Mouse (Mus musculus) liver, embryonic 15.5 days (tissue): ENCODE data around the gene Jtb. TPM values are rescaled to one million over a fixed set of nuclear protein-coding genes. Genes with fewer than 3 reads are reported as not detected.

Experiments
- ATAC-seq: fragments of 200-750 bp; cut with Nextera tagmentation; 2 replicates; pipeline ENCODE4 v1.8.0; 2017; ENCODE audit warnings: moderate number of reproducible peaks, mild to moderate bottlenecking, moderate library complexity; ENCODE audit not compliant: insufficient read depth
- H3K27ac ChIP-seq: fragments of 300-500 bp; sonication (generic); replicated peaks from 2 replicates; pipeline ENCODE4 v1.5.1; 2015; ENCODE audit warnings: mild to moderate bottlenecking, inconsistent platforms
- H3K27me3 ChIP-seq: fragments of 300-500 bp; sonication (generic); 2 replicates; pipeline ENCODE4 v1.6.1; 2015; ENCODE audit warnings: mild to moderate bottlenecking, inconsistent platforms
- H3K36me3 ChIP-seq: fragments of 300-500 bp; sonication (generic); replicated peaks from 2 replicates; pipeline ENCODE4 v1.6.1; 2015; ENCODE audit warnings: moderate library complexity, mild to moderate bottlenecking, inconsistent platforms
- H3K4me1 ChIP-seq: fragments of 300-500 bp; sonication (generic); replicated peaks from 2 replicates; pipeline ENCODE4 v1.6.1; 2015; ENCODE audit warnings: inconsistent platforms
- H3K4me2 ChIP-seq: fragments of 300-500 bp; sonication (generic); 2 replicates; pipeline ENCODE4 v1.6.1; 2015; ENCODE audit warnings: moderate library complexity, mild to moderate bottlenecking, inconsistent platforms
- H3K4me3 ChIP-seq: fragments of 300-500 bp; sonication (generic); replicated peaks from 2 replicates; pipeline ENCODE4 v1.5.1; 2015; ENCODE audit warnings: mild to moderate bottlenecking, inconsistent platforms
- H3K9ac ChIP-seq: fragments of 300-500 bp; sonication (generic); 2 replicates; pipeline ENCODE4 v1.6.1; 2015; ENCODE audit warnings: moderate library complexity, mild to moderate bottlenecking, inconsistent platforms
- H3K9me3 ChIP-seq: fragments of 300-500 bp; sonication (generic); replicated peaks from 2 replicates; pipeline ENCODE4 v1.6.1; 2016; ENCODE audit warnings: inconsistent platforms
- WGBS: fragments of 180-500 bp; shearing (Covaris S2); methylation state at CpG from one replicate; pipeline ENCODE4 v1.1.7; 2015; ENCODE audit warnings: mixed read lengths; ENCODE audit not compliant: insufficient replicate concordance; 5-methylcytosine and 5-hydroxymethylcytosine counted together
- polyA plus RNA-seq: library from polyadenylated mRNA; unstranded; fragments of >200 nt; fragmentation: Nextera tagmentation; extraction: Ambion mirVana; gene quantifications from 2 replicates; pipeline ENCODE4 v1.2.1, GENCODE M21; 2015

The Jtb gene
- polyA plus RNA-seq, 1 experiment from 2014 or later: 42.7 TPM

DNA sequence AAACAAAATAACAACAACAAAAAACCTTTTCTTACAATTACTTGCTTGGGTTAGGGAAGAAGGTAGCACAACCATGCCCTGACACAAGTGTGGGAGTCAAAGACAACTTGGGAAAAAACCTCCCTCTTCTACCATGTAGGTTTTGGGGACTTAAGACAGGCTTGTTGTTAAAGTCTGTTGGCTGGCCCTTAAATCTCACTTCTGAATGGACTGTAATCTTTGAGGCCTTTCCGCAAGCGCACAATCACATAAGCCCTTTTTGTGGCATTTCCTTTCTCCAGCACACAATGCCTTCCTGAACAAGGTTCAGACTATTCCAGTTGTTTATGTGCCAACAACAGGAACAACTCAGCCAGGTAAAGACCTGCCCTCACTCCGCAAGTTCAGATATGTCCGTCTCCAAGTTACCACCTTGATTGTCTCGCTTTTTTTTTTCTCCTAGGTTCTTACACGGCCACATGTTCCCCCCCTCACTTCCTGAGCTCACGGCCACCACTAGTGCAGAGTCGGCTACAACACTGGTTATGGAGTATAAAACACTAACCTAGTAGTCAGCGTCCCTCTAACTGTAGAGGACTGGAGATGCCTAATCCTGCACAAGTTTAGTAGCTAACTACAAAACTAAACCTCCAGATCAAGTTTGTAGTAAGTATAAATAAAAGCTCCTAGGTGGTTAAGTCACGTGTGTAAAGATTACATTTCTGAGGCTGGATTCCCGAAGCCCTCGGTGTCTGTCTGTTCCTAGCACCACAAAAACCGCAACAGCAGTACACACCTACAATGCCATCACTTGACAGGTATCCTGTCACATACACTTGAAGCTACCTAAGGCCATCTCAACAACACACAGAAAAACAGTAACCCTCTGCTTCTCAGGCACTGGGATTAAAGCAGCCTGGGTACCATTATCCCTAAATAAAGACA, 19.7 kb upstream of the Jtb start:
- Histone ChIP-seq H3K36me3 (peaks cover 56% of the 10 kb centered on the region), H3K4me2 (peak overlapping the region; percentile 87), H3K4me1 (peaks cover 33% of the 10 kb centered on the region), H3K27me3 (no peaks in the 10 kb centered on the region), H3K9me3 (no peaks in the 10 kb centered on the region), H3K9ac (peak overlapping the region; percentile 72), H3K4me3 (peak overlapping the region; percentile 70), H3K27ac (peak overlapping the region; percentile 24; the same call in 1 of the 2 replicates)
- ATAC-seq: no peak
- WGBS: 38% methylated on average over 13 of the region's 13 CpGs

DNA sequence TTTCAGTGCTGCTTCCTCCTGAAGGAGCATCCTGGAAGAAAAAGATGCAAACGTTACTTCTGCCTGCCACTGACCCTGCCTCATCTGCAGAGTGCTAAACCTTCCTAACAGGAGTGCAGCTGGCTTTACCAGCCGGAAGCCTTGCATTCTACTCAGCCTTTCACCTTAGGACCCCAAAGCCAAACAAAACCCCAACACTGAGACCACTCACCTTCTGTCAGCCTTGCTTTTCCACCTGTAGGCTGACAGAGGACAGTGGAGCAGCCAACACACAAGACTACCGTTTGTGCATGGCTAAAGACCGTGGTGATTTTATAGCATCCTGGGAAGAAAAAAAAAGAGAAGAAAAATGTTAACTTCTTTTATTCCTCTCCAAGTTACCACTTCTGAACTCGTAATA, 18.7 kb upstream of the Jtb start:
- WGBS: 3% methylated on average over 5 of the region's 5 CpGs
- ATAC-seq: no peak
- no peaks in the 10 kb centered on the region for H3K9me3 ChIP-seq
- H3K4me2 ChIP-seq: peak overlapping the region; percentile 87
- peak overlapping the region; percentile 70 for H3K4me3 ChIP-seq
- no peaks in the 10 kb centered on the region; the same call in 1 of the 2 replicates for H3K27me3 ChIP-seq
- H3K9ac ChIP-seq: peak overlapping the region; percentile 72
- peaks cover 49% of the 10 kb centered on the region for H3K36me3 ChIP-seq
- peak overlapping the region; percentile 89 for H3K27ac ChIP-seq
- H3K4me1 ChIP-seq: peaks cover 33% of the 10 kb centered on the region

DNA sequence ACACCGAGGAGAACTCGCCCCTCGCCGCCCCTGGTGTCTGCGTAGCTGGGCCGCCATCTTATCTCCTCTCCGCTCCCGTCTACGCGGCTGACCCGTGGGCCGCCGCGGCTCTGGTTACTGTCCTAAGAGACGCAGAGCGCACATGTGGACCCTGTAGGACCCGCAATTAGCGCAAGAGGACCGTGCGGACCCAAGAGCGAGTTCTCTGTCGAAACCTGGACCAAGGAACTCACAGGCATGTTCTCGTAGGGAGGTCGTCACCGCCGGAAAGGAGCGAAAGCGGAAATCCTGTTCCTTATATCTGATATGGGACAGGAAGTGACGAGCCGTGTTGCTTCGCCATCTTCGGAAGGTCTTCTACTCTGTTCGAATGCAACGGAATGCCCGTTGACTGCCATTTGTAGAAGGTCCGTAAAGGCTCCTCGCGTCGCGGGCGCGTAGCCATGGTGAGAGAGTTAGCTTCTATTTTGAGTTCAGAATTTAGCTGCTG, 18.0 kb upstream of the Jtb start, which contains the start of the genes Rps27 and Rab13:
TSS of gene Rps27 (minus strand) at position 275 of the 490 bp plus-strand sequence.
TSS of gene Rab13 (plus strand) at position 319 of the 490 bp plus-strand sequence.
- H3K4me3 ChIP-seq: peak within 1 kb of the TSS; percentile 70
- H3K27me3 ChIP-seq: no peaks in the 10 kb centered on the region; the same call in 1 of the 2 replicates
- H3K9ac ChIP-seq: peak within 1 kb of the TSS; percentile 72
- H3K4me1 ChIP-seq: peaks cover 33% of the 10 kb centered on the region
- ATAC-seq: peak; percentile 93
- peak within 1 kb of the TSS; percentile 89 for H3K27ac ChIP-seq
- H3K9me3 ChIP-seq: no peaks in the 10 kb centered on the region
- peak within 1 kb of the TSS; percentile 87 for H3K4me2 ChIP-seq
- WGBS: under 1% methylated on average over 42 of the region's 42 CpGs
- peaks cover 42% of the 10 kb centered on the region for H3K36me3 ChIP-seq

DNA sequence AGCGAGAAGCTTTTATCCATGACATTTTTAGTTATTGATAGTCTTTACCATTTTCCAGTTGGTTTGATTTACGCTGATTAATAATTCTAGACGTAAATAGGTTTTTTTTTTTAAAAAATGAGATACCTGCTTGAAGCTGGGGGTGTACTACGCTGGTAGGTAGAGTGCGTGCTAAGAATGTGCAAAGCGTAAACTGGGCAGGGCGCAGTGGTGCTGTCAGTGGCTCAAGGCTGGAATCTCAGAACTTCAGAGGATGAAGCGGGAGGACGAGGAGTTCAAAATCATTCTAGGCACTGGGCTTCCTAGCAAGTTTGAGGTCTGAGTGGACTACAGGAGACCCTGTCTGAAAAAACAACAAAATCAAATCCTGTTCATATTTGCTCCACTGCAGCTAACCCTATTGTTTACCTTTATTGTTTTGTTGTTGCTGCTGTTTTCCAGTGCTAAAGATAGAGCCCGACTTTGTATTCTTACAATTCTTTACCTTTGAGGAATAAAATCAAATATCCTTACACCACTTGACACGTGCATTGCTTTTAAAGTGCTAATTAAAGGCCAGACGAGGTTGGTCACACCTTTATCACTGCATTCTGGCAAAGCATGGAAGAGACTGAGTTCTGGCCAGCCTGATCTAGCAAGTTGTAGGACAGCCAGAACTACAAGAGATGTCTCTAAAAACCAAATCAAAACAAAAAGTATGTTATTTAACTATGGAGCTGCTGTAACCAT, 17.3 kb upstream of the Jtb start:
- Histone ChIP-seq H3K27me3 (no peaks in the 10 kb centered on the region; the same call in 1 of the 2 replicates), H3K4me3 (peak overlapping the region; percentile 70), H3K9me3 (no peaks in the 10 kb centered on the region), H3K27ac (peak overlapping the region; percentile 35; the same call in 1 of the 2 replicates), H3K4me1 (peaks cover 33% of the 10 kb centered on the region), H3K36me3 (peaks cover 35% of the 10 kb centered on the region), H3K9ac (peak overlapping the region; percentile 72; the same call in 1 of the 2 replicates), H3K4me2 (peak overlapping the region; percentile 87)
- 15% methylated on average over 12 of the region's 12 CpGs for WGBS
- 0 out of 2 replicates have a peak, but pooled peaks have one; percentile 32 for ATAC-seq

DNA sequence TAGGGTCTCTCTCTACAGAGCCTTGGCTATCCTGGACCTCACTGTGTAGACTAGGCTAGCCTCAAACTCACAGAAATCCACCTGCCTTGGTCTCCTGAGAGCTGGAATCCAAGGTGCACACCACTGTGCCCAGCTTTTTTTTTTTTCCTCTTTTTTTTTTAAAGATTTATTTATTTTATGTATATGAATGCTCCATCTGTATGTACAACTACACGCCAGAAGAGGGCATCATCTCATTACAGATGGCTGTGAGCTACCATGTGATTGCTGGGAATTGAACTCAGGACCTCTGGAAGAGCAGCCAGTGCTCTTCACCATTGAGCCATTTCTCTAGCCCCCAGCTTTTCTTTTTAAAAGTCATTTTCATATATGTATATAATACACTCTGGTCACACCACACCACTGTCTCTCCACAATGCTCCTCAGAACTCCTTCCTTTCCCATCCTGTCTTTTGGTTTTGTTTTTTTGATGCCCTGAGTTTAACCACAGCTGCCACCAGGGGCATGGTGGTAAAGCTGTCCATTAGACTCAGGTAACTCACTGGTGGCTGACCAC, 15.5 kb upstream of the Jtb start:
- H3K4me2 ChIP-seq: no peak overlapping the region
- 22% methylated on average over 1 of the region's 1 CpGs for WGBS

DNA sequence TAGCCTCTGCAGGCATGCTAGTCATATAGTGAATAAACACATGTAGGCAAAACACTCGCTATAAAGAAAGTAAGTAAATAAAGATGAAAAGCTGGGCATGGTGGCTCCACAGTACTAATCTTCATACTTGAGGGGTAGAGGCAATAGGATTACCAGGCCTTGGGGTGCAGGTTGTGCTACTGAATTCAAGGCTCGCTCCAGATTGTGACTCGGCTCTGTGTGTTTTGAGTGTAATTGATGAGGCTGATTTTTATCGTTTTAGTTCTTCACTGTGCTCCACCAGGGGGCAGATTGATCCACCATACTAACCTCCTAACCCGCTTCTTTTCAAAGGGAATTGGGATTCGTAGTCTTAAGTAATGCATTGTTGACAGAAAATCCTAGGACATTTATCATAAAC, 11.3 kb upstream of the Jtb start:
- 11% methylated on average over 6 of the region's 6 CpGs for WGBS
- Histone ChIP-seq H3K27ac (peak overlapping the region; percentile 59; the same call in 1 of the 2 replicates), H3K4me2 (peak overlapping the region; percentile 82), H3K9ac (peak overlapping the region; percentile 62), H3K27me3 (no peaks in the 10 kb centered on the region; the same call in 1 of the 2 replicates), H3K36me3 (no peaks in the 10 kb centered on the region), H3K9me3 (no peaks in the 10 kb centered on the region), H3K4me3 (peak overlapping the region; percentile 59), H3K4me1 (peaks cover 33% of the 10 kb centered on the region)
- peak; percentile 59; the same call in 1 of the 2 replicates for ATAC-seq

More for the DNA sequence above, 15.5 kb upstream of the Jtb start:
- Histone ChIP-seq H3K4me1 (peaks cover 37% of the 10 kb centered on the region), H3K27ac (no peak overlapping the region), H3K27me3 (no peaks in the 10 kb centered on the region; the same call in 1 of the 2 replicates), H3K4me3 (no peak overlapping the region), H3K36me3 (peaks cover 17% of the 10 kb centered on the region), H3K9ac (no peak overlapping the region), H3K9me3 (no peaks in the 10 kb centered on the region)
- no peak for ATAC-seq

DNA sequence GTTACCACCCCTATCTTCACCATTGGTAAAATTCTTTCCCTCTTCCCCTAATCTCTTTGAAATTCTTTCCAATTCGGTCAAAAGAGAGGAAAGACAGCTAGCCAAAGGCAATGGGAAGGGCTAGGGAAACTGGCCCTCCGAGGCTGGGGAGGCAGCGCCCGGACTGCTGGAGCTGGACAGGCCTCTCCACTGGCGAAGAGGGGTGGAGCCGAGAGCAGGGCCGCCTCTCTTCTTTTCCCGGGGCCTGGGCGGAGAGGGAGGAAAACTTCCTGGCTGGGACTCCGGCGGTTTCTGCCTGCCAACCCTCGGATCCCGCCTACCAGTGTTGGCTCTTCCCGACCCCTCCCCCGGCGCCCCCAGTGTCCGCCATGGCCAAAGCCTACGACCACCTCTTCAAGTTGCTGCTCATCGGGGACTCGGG, 10.9 kb upstream of the Jtb start:
- peak; percentile 68; the same call in 1 of the 2 replicates for ATAC-seq
- WGBS: under 1% methylated on average over 20 of the region's 20 CpGs
- Histone ChIP-seq H3K4me2 (peak overlapping the region; percentile 82), H3K27ac (peak overlapping the region; percentile 59; the same call in 1 of the 2 replicates), H3K27me3 (no peaks in the 10 kb centered on the region; the same call in 1 of the 2 replicates), H3K9me3 (no peaks in the 10 kb centered on the region), H3K4me1 (peaks cover 33% of the 10 kb centered on the region), H3K36me3 (no peaks in the 10 kb centered on the region), H3K9ac (peak overlapping the region; percentile 62), H3K4me3 (peak overlapping the region; percentile 59)

DNA sequence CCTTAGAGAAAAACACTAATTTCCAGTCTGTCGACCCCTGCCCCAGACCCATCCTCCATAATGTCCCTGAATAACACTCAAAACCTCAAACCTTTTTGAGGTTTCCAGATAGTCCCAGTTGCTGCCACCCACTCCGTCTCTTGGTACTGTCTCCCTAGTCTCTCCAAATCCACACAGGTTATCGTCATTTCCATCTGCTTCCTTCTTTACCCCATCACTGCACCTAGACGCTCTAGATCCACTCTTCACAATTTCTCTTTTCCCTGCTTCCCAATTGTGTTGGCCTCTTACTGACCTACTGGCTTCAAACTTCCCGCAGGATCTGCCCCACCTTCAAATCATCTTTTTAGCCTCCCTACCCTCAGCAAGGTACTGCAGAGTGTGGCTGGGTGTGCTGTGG, 10.3 kb upstream of the Jtb start:
- Histone ChIP-seq H3K27ac (no peak overlapping the region), H3K36me3 (no peaks in the 10 kb centered on the region), H3K27me3 (no peaks in the 10 kb centered on the region; the same call in 1 of the 2 replicates), H3K4me1 (peaks cover 33% of the 10 kb centered on the region), H3K9me3 (no peaks in the 10 kb centered on the region), H3K9ac (peak overlapping the region; percentile 62), H3K4me3 (peak overlapping the region; percentile 59), H3K4me2 (peak overlapping the region; percentile 82)
- ATAC-seq: no peak
- 15% methylated on average over 5 of the region's 5 CpGs for WGBS

DNA sequence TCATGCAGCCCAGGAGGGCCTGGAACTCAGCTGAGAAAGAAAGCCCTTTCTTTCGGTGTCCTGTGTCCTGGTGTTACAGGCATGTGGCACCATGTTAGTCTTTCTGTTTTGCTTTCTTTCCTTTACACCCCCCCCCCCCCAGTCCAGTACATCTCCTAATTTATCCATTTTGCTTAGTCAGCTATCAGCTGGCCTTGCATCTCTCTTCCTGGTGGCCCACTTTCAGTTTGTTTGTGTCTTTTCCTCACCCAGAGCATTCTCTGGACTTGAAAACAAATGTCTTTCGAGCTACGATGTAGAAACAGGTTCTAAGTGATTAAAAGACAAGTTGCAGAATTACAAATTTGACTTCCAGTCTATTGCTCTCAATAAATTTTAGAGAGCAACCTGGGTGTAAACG, 8.9 kb upstream of the Jtb start:
- H3K9ac ChIP-seq: no peak overlapping the region
- WGBS: 64% methylated on average over 4 of the region's 4 CpGs
- no peak overlapping the region for H3K27ac ChIP-seq
- no peaks in the 10 kb centered on the region; the same call in 1 of the 2 replicates for H3K27me3 ChIP-seq
- no peaks in the 10 kb centered on the region for H3K36me3 ChIP-seq
- no peaks in the 10 kb centered on the region for H3K9me3 ChIP-seq
- H3K4me1 ChIP-seq: peaks cover 33% of the 10 kb centered on the region
- no peak for ATAC-seq
- no peak overlapping the region for H3K4me3 ChIP-seq
- no peak overlapping the region for H3K4me2 ChIP-seq

DNA sequence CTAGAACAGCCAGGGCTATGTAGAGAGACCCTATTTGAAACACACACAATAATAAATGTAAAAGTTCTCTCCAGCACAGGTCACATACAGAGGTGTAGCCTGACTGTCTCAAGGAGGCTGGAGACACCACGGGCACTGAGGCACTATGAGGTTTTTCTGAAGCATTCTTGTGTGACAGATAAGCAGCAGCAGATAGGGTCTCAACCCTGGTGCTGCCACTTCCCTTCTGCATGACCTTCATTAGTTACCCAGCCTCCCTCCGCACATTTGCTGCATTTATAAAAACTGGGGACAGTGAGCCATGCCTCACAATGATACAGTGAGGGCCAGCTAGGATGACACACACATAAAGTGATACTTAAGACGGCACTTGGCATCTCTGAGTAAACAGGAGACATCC, 8.5 kb upstream of the Jtb start:
- Histone ChIP-seq H3K9ac (no peak overlapping the region), H3K27me3 (no peaks in the 10 kb centered on the region; the same call in 1 of the 2 replicates), H3K4me2 (no peak overlapping the region), H3K27ac (no peak overlapping the region), H3K4me3 (no peak overlapping the region), H3K4me1 (peaks cover 33% of the 10 kb centered on the region), H3K36me3 (no peaks in the 10 kb centered on the region), H3K9me3 (no peaks in the 10 kb centered on the region)
- WGBS: 23% methylated on average over 3 of the region's 3 CpGs
- no peak for ATAC-seq
